ENCODE assay signal across 9 mouse cellular contexts in genomic region chr13:59182630-59183029, GRCm38 (mm10).
A peak's percentile ranks its signal among the peaks of the same experiment; 100 is the strongest.
DNase-seq lines count a peak whose midpoint lies in the region; ATAC-seq and TF ChIP-seq lines count a peak whose summit lies in the region.
"Had no signal": no experiment of that assay in that cellular context is flagged by ENCODE, and none has a peak within 500 bp of the region (broad histone marks: within the 10 kb centered on the region; RNA-seq: fewer than 3 reads in every experiment).

No protein-coding gene starts in this region.

- no peaks in the 10 kb centered on the region for H3K27me3 ChIP-seq in heart, postnatal 0 days (ENCODE audit: control insufficient read depth, insufficient read depth, low read length)
- no peaks in the 10 kb centered on the region for H3K27me3 ChIP-seq in MEL (ENCODE audit: control insufficient read depth in 1 of 2, insufficient read depth in 2 of 2, low read length in 2 of 2)

- H3K27ac ChIP-seq in heart, postnatal 0 days (ENCODE audit: low read depth), result no peak overlapping the region
- H3K27ac ChIP-seq in MEL (ENCODE audit: control insufficient read depth, low read depth, low read length), result no peak overlapping the region

- TF ChIP-seq RAD21 in MEL (IDR thresholded peaks at IDR 0.05; ENCODE audit: low read depth, low read length), result peak; percentile 24

- DNase-seq in heart, postnatal 0 days (ENCODE audit: low spot score), result no peak
- no peak for DNase-seq in heart, adult 8-10 months (ENCODE audit: low spot score)
- DNase-seq in MEL (ENCODE audit: low read depth, low spot score), result no peak
- peak; percentile 49 for DNase-seq in cerebellum, adult 11 months
- DNase-seq in layer of hippocampus, adult 9-11 months, result peak; percentile 34
- DNase-seq in kidney, adult 9 months, result no peak
- no peak for DNase-seq in T-cell, adult 2 months (ENCODE audit: low spot score)
- DNase-seq: heart, postnatal 4 days; lung, postnatal 4 days had no signal

- no peak overlapping the region for H3K4me3 ChIP-seq in heart, postnatal 0 days (ENCODE audit: low read depth, low read length)
- H3K4me3 ChIP-seq in MEL (ENCODE audit: control insufficient read depth in 1 of 2, insufficient read depth in 1 of 2, low read depth in 2 of 2, low read length in 2 of 2), result peak overlapping the region in 1 of 2 experiments; percentile 49; a peak in 1 of 4 replicates

- TF ChIP-seq POLR2A in MEL (IDR thresholded peaks at IDR 0.05; ENCODE audit: control insufficient read depth in 1 of 2, insufficient read depth in 1 of 2, low read depth in 1 of 2, low read length in 2 of 2, poor library complexity in 1 of 2), result no peak

- TF ChIP-seq EP300 in heart, postnatal 0 days (IDR thresholded peaks at IDR 0.05; ENCODE audit: low read depth), result no peak
- TF ChIP-seq EP300 in MEL (IDR thresholded peaks at IDR 0.05; ENCODE audit: low read depth in 1 of 2, low read length in 2 of 2), result no peak

- H3K36me3 ChIP-seq in heart, postnatal 0 days (replicated peaks; ENCODE audit: control insufficient read depth, insufficient read depth, low read length), result no peaks in the 10 kb centered on the region
- H3K36me3 ChIP-seq in MEL (ENCODE audit: control insufficient read depth in 1 of 2, insufficient read depth in 2 of 2, low read length in 2 of 2), result peaks cover 0 to 5% of the 10 kb centered on the region in 2 experiments; a peak in 2 of 4 replicates

- no peaks in the 10 kb centered on the region for H3K79me2 ChIP-seq in MEL (ENCODE audit: control insufficient read depth, insufficient read depth, low read length, poor library complexity)

- H3K9me3 ChIP-seq in heart, postnatal 0 days (replicated peaks; ENCODE audit: control insufficient read depth, low read length), result 0 out of 2 replicates have a peak, but pooled peaks cover 6% of the 10 kb centered on the region
- no peaks in the 10 kb centered on the region for H3K9me3 ChIP-seq in MEL (replicated peaks; ENCODE audit: insufficient read depth, low read length)

- no peak for ATAC-seq in heart, postnatal 0 days (ENCODE audit: insufficient read depth, low read depth)

- no peak overlapping the region for H3K9ac ChIP-seq in heart, postnatal 0 days (replicated peaks; ENCODE audit: low read depth, low read length)
- H3K9ac ChIP-seq in MEL (ENCODE audit: control insufficient read depth, low read depth, low read length, poor library complexity, severe bottlenecking), result no peak overlapping the region

- no peak overlapping the region for H3K4me2 ChIP-seq in heart, postnatal 0 days (ENCODE audit: low read depth, low read length)

- TF ChIP-seq CTCF in heart, postnatal 0 days (IDR thresholded peaks at IDR 0.05; ENCODE audit: low read depth), result peak; percentile 35
- TF ChIP-seq CTCF in MEL (IDR thresholded peaks at IDR 0.05 in 2 of 3, conservative IDR thresholded peaks at IDR 0.05 in 1 of 3; ENCODE audit: control insufficient read depth in 1 of 3, insufficient read depth in 1 of 3, low read depth in 2 of 3, low read length in 3 of 3, poor library complexity in 1 of 3, severe bottlenecking in 1 of 3), result peak in 1 of 3 experiments; percentile 17; a peak in 2 of 6 replicates

- WGBS in heart, postnatal 0 days, result 48% methylated on average over 5 of the region's 5 CpGs

- no peaks in the 10 kb centered on the region for H3K4me1 ChIP-seq in heart, postnatal 0 days (ENCODE audit: control insufficient read depth, insufficient read depth)
- H3K4me1 ChIP-seq in MEL (ENCODE audit: control insufficient read depth in 1 of 2, insufficient read depth in 2 of 2, low read length in 2 of 2), result peaks cover 2 to 13% of the 10 kb centered on the region in 2 experiments

TF ChIP-seq in MEL, 35 proteins besides CTCF, POLR2A, EP300 and RAD21:
- TF ChIP-seq USF2 (IDR thresholded peaks at IDR 0.05; ENCODE audit: borderline replicate concordance in 1 of 2, insufficient read depth in 1 of 2, low read depth in 1 of 2, low read length in 2 of 2) (no peak), HCFC1 (IDR thresholded peaks at IDR 0.05; ENCODE audit: low read depth, low read length) (no peak), GABPA (IDR thresholded peaks at IDR 0.05; ENCODE audit: low read depth, low read length) (no peak), ZC3H11A (IDR thresholded peaks at IDR 0.05; ENCODE audit: low read depth, low read length) (peak; percentile 31), ELF1 (IDR thresholded peaks at IDR 0.05; ENCODE audit: low read depth, low read length) (no peak), SMC3 (IDR thresholded peaks at IDR 0.05; ENCODE audit: low read depth, low read length) (0 out of 2 replicates have a peak, but pooled peaks have one; percentile 33), KAT2A (conservative IDR thresholded peaks at IDR 0.05; ENCODE audit: low read depth, low read length) (no peak)

Comparison
In these comparisons a context has a peak if more than half of its experiments do, and no peak if none do; other contexts are left out.
1. DNase-seq: peak in cerebellum, adult 11 months (single experiment) and layer of hippocampus, adult 9-11 months (single experiment); none in heart, postnatal 0 days (single experiment), heart, adult 8-10 months (single experiment), MEL (single experiment), kidney, adult 9 months (single experiment) and T-cell, adult 2 months (single experiment).